Mouse (Mus musculus) inflammation-experienced regulatory T-cells, adult 6 months (primary cell): ENCODE data around the gene Ypel1. TPM values are rescaled to one million over a fixed set of nuclear protein-coding genes. Genes with fewer than 3 reads are reported as not detected.

Experiments
- ATAC-seq: one replicate; pipeline ENCODE4 v1.8.0; 2017
- polyA plus RNA-seq, 3 experiments: library from polyadenylated mRNA; unstranded; fragments of 100-300 nt; shearing (Covaris generic); gene quantifications; one replicate each; pipeline ENCODE4 v1.2.1; 2017

Ypel1 gene
- polyA plus RNA-seq, 3 experiments from 2014 or later, result 4.6 to 7.0 (median 7.0) TPM

DNA sequence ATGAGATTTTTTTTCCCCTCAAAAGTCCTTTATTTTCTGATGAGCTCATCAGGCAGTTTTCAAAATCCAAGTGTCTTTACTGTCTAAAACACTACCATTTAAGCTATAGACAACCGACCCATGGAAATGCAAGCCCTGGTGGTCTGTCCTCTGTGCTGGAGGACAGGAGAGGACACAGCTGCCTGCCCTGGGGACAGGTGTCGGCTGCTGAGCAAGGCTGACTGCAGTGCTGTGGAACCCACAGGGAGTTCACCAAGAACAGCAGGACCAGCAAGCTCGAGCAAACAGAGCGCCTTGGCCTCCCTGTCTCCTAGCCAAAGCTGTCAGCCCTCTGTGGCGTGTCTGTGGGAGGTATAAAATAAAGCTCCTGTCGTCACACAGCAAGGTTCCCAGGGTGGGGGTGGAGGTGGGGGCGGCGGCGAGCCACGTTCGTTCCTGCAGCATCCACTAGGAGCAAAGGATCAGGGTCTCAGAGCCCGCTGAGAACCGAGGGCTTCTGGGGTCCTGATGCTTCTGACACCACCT is 17.2 kb downstream of the Ypel1 start:
- ATAC-seq, result no peak

DNA sequence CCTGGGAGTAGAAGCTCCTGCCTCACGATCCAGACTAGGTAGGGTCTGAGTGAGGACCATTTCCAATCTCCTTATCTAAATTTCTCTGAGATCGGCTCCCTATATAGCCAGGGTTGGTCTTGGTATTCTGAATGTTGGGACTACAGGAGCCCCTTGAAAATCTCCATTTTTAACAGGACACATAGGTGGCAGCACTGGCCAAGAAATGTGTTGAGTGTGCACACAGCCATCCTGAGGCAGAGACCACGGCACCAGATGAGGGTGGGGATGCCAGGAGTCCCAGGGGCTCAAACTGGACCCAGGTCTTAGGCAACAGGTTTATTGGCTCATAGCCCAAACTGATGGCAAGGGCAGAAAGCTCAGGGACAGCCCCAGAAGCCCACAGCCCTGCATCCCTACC is 18.9 kb downstream of the Ypel1 start:
- ATAC-seq, result no peak

DNA sequence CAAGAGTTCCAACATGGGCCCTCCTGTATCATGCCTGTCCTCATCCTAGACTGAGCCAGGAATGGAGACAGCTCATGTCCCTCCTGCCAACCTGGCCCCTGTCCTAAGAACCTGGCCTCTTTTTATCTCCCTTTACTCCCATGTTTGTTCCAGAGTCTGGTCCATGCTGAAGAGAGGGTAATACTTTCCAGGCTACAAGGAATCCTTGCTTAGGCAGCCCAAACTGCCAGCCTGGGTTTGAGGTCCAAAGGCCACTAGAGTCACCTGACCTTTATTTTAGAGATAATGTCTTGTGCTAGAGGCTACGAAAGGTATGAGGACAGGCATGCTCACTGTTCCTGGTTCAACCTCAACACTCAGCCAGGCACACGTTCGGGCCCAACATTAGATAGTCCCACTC is 27.4 kb downstream of the Ypel1 start:
- ATAC-seq, result no peak

DNA sequence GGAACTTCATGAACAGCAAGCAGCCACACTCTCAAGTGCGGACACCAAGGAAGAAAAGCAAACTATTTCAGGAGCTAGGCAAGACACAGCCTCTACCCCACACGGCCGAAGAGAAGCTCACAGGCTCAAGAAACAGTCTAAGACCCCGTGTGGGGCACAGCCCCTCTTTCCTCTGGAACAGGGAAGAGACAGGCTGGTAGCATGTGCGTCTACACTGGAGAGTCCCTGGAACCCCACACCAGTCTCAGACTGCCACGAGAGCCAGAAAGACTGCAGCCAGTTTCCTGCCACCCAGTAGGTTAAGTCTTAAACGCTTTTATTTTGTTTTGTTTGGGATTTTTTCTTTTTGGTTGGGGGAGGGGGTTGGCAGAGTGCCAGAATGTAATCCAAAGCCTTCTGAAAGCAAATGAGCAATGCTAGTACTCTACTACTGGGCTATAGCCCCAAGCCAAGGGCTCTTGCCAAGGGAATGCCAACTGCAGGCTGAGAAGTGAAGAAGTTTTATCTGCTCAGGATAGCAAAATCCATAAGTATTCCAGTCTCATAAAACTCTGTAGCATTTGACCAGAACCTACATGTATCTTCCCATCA is 33.2 kb downstream of the Ypel1 start:
- no peak for ATAC-seq

DNA sequence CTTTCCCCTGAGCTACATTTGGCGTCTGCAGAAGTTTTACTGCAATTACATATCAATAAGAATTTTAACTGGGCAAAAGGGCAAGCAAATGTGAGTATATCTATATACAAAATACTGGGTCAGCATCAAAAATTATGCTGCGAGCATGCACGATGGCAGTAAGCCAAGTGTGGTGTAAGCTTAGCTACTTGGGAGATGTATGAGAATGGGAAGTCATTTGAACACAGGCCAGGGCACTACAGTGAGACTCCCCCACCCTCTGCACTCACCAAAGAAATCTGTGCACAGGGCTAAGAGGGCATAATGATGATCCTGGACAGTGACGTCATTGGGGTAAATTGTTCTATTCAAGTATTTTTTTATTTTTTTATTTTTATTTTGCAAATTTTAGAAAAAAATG is 35.1 kb downstream of the Ypel1 start:
- no peak for ATAC-seq

DNA sequence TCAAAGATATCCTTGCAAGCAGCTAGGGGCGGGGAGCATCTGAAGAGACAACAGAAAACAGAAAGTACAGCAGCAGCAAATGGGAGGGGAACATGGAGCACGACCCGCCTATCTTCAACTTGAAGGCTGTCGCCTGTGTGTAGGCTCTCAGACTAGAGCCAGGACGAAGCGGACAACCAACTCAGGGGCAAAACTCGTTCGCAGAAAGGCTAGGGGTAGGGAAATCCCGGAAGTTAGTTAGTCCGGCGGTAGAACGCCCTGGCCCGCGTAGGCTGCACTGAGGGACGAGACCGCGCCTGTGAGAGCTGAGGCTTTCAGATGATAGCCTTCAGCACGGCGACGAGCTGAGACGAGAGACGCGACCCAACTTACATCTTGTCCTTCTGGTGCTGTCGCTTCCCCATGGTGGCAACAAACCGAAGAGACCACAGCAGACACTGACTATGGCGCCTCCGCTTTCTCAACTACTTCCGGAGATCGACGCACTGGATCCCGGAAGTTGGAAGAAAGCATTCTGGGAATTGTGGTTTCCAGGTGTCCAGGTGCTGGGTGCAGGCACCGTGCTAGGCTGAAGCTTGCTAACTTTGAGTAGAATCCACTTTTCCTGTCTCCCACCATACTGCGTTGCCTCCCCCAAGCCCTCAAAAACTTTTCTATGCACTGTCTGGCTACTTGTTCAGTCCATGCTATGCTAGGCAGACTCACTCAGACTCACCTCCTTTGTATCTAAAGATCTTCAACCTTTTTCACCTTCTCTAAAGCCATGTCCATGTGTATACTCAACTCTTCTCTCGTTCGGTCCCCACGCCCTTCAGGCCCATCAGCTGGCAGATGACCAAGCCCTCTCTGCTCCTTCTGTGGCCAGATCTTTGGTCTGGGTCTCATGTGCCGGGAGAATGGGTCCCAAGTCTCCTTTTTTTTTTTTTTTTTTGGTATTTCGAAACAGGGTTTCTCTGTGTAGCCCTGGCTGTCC is 41.6 kb downstream of the Ypel1 start, which contains the start of gene Ppil2:
Gene Ppil2 (minus strand): TSS at position 487 of the 973 bp plus-strand sequence.
- ATAC-seq, result peak; percentile 82

DNA sequence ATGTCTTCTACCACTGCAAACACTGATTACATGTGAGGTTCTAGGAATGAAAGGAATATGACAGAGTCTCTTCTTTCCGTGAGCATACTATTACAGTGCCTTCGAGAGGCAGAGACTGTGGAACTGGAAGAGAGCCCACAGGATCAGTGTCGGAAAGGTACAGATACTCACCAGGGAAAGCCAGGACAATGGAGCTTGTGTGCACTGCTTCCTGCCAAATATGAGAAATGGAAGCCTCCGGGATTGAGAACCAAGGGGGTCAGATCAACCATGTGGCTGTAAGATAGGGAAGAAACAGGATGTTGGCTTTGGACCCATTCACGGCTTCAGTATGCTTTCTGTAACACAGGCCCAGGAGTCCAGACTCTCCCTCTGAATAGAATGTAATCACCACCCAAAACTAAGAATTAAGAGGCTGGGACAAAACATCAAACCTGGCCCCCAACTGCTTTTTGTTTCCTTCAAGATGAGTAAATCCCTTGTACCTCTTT is 47.9 kb downstream of the Ypel1 start:
- ATAC-seq, result no peak

DNA sequence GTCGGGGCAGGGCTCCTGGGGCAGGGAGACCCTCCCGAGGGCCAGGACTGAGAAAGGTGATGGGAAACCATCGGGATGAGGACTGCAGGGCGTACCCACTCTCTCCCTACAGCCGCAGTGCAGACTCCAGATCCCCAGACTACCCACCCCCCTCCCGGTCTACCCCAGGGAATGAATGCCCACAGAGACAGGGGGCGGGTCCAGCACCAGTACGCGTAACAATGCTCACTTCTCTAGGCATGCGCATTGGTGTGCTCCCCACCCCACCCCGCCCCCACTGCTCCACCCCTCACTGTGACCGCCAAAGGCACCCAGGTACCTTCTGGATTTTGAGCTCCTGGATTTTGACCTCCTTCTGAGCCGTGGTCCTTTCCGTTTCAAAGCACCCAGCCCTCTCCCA is 52.1 kb downstream of the Ypel1 start:
- ATAC-seq, result no peak

DNA sequence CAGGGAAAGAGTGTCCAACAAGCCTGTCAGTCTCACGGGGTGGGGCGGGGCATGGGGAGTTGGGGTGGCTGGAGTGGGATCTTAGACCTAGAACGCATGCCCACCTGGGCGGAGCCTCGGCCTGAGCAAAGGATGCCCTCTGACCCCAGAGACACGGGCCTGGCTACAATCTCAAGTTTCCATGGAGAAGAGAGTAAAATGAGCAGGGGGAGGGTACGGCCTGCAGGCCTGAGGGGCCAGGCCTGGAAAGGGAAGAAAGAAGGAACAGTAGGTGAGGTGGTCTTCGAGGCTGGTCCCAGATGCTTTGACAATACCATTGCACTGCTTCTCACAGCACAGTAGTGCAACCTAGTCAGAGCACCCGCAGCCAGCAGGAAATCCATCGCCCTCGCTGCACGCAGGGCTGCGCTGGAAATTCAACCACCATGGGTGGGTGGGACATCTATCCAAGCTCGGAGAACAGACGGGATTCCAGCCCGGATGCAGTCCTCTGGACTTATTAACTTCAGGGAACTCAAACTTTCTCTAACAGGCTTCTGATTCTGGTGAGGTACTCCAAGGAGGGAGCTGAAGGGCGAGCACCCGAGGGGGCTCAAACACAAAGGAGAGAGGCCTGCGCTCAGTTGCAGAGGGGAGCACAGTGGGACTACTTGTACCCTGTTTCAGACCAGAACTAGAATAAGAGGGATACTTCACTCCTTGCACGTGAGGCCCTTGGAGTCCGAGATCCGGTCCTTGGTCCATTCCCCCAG is 54.8 kb downstream of the Ypel1 start:
- no peak for ATAC-seq

DNA sequence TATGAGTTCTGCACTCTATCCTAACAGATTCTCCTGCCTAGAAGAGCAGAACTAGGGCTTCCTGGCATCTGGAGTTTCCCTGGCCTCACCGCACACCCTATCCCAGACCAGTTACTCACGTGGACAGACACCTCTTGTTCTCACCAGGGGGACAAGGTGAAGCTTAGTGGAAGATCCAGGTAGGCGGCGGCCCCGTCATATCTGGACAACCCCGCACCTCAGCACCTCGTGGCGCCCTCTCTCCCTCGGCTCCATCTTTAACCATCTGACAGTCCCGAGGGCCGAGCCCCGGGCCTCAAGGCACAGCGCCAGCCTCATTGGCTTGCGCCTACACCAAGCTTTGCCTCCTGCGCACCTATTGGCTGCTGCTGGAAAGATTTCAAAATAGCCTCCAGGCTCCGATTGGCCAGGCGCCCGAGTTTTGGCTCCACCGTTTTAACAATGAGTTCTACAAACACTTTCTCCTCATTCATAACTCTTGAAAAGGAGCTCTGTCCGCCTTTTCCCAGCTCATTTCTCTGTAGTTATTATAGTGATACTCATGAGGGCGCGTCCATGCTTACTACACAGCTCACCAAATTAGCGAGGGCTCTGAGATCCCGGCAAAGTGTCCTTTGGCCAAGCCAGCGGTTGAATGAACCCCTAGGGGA is 55.5 kb downstream of the Ypel1 start, which contains the start of gene 2610318N02Rik:
Gene 2610318N02Rik (minus strand): TSS at position 297 of the 650 bp plus-strand sequence.
- peak; percentile 89 for ATAC-seq

DNA sequence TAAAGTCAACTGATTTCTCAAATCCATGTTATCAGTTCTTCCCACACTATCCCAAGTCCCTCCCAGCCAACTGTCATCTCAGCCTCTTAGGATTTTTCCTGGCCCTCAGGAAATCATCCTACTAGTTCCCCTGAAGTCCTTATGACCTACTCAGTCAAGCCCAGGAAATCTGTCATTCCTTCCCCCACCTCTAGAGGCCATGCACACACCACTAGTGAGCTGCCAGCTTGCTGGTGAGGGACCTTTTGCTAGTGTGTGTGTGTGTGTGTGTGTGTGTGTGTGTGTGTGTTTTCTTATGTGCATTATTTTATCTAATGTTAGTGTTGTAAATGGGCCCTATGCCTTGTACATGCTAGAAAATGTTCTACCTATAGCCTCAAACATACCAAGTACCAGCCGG is 57.8 kb downstream of the Ypel1 start:
- no peak for ATAC-seq

DNA sequence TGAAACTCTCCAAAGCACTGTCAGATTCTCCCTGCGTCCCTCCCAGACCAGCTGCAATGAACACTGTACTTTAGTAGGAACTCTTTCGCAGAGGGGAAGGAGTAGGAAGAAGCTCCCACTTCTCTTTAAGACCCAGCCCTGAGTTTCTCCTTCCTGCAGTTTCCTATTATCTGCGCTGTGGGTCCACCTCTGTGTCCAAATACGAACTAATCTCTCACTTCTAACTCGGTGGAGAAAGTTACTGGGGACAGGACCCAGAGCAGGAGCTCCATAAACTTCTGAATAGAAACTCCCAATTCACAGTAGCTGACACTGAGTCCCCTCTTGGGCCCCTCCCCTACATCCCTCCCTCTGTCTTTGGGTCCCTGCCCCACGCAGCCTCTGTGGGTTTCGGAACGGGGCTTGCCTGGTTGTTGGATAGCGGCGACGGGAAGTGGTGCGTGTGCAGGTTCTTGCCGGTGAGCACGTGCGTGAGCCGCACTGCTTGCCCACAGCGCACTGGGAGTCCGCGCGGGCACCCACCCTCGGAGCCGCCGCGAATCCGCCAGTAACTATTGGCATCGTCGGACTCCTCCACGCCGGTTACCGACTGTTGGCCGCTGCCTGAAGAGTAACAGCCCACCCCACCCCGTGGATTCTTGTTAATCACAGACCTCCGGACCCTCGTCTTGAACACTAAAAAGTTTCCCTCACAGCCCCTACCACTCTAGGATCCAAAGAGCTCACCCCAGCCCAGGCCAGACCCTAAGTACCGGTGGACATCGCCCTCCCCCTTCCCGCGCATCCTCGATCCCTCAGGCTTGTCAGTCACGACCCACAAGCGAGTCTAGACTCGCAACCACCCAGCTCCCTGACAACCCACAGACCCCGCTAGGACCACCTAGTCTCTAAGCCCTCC is 61.9 kb downstream of the Ypel1 start:
- ATAC-seq, result peak; percentile 41

DNA sequence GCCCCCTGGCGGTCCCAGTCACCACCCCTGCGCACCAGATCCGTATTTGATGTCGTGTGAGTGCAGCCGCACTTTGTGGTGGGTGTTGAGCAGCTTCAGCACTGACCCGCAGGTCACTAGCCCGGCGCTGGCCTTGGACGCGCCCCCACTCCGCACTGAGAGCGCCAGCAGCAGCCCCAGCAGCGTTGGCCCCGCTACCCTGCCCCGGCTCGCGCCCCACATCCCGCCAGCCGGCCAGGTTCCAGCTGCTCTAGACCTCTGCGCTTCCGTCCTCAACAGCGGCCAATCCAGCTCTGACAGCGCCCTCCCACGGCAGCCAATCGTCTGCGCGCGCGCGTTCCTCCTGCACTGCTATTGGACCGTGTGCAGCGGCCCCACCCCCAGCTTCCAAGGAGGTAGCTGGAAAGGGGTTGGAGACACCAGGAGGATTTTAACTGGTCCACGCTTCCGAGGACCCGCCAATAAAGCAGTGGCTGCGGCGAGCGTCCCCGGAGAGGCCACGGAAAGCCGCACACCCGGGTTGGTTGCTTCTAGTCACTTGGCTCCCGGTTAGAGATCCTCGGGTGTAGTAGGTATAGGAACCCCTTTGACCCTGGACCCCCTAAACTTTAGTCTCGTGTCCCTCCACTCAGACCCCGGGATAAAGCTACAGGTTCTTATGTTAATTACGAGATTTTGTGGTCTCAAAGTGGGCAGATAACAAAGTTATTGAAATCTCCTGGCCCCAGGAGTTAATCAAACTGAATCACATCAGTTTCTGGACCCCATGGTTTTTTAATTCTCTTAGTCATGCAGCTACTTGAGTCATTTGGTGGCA is 62.8 kb downstream of the Ypel1 start, which contains the start of gene Sdf2l1:
Gene Sdf2l1 (minus strand): TSS at position 295 of the 817 bp plus-strand sequence.
- peak; percentile 96 for ATAC-seq

DNA sequence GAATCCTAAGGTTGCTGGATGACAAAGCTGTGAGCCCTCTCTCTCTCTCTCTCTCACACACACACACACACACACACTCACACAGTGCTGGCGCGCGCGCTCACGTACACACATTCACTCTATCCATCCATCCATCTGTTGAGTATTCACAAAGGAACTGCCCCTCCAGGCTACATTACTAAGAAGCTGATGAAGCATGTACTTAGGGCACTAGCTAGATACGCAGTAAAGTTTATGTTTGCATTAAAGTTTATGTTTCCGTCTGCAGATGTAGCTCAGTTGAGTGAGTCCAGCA is 63.4 kb downstream of the Ypel1 start:
- no peak for ATAC-seq

Other genes starting within 250 kb of the Ypel1 start
- not detected for gene Spag6l, start 240.2 kb upstream of the Ypel1 start, polyA plus RNA-seq
- not detected for gene Igll1, start 205.7 kb upstream of the Ypel1 start, polyA plus RNA-seq
- gene Top3b, start 199.0 kb upstream of the Ypel1 start, polyA plus RNA-seq, result 10 to 100 TPM; 38.9 to 76.8 (median 55.8) TPM
- 1 to 10 TPM in 2 of 3 experiments, not detected in 1; 1.2 to 1.4 TPM for gene Vpreb1, start 198.9 kb upstream of the Ypel1 start, polyA plus RNA-seq
- gene Ppm1f, start 173.2 kb upstream of the Ypel1 start, polyA plus RNA-seq, result 10 to 100 TPM; 11.1 to 13.0 (median 11.7) TPM
- gene Mapk1, start 86.3 kb upstream of the Ypel1 start, polyA plus RNA-seq, result 10 to 100 TPM; 30.0 to 37.9 (median 31.0) TPM
- 100 to 1,000 TPM; 205 to 233 (median 224) TPM for gene Ppil2, start 41.6 kb downstream of the Ypel1 start, polyA plus RNA-seq
- 10 to 100 TPM in 1 of 3 experiments, 1 to 10 TPM in 2; 3.4 to 26.3 (median 5.8) TPM for gene 2610318N02Rik, start 55.5 kb downstream of the Ypel1 start, polyA plus RNA-seq
- 10 to 100 TPM; 17.5 to 69.8 (median 18.3) TPM for gene Sdf2l1, start 62.7 kb downstream of the Ypel1 start, polyA plus RNA-seq
- 10 to 100 TPM in 1 of 3 experiments, 1 to 10 TPM in 2; 5.3 to 11.5 (median 7.4) TPM for gene Ydjc, start 74.9 kb downstream of the Ypel1 start, polyA plus RNA-seq
- 1 to 10 TPM in 1 of 3 experiments, under 1 TPM in 2; 0.57 to 1.1 (median 0.70) TPM for gene Ccdc116, start 77.5 kb downstream of the Ypel1 start, polyA plus RNA-seq
- gene Ube2l3, start 133.0 kb downstream of the Ypel1 start, polyA plus RNA-seq, result 100 to 1,000 TPM; 241 to 356 (median 330) TPM
- gene Rimbp3, start 138.9 kb downstream of the Ypel1 start, polyA plus RNA-seq, result under 1 TPM in 1 of 3 experiments, not detected in 2; 0.07 TPM
- 1 to 10 TPM in 1 of 3 experiments, under 1 TPM in 2; 0.72 to 1.8 (median 0.83) TPM for gene Hic2, start 163.9 kb downstream of the Ypel1 start, polyA plus RNA-seq
- 10 to 100 TPM; 16.9 to 42.0 (median 36.2) TPM for gene Tmem191c, start 206.4 kb downstream of the Ypel1 start, polyA plus RNA-seq